Mouse (Mus musculus) liver, adult 2 months (tissue): ENCODE data around the gene Degs2. TPM values are rescaled to one million over a fixed set of nuclear protein-coding genes. Genes with fewer than 3 reads are reported as not detected.
A peak's percentile ranks its signal among the peaks of the same experiment; 100 is the strongest.

Experiments used
- DNase-seq: peaks from one replicate; pipeline ENCODE4 v3.0.0-alpha.2; 2011; ENCODE audit warnings: low read depth, low spot score; ENCODE audit errors: extremely low read depth
- H3K27ac ChIP-seq: fragments of 200-500 bp; replicated peaks from 2 replicates; pipeline ENCODE4 v1.5.1; 2012; ENCODE audit warnings: low read depth, mild to moderate bottlenecking, control low read depth, inconsistent platforms, low read length; ENCODE audit not compliant: insufficient read depth
- H3K27me3 ChIP-seq: fragments of 200-500 bp; 2 replicates; pipeline ENCODE4 v1.6.1; 2012; ENCODE audit warnings: mild to moderate bottlenecking, moderate library complexity, low read length, inconsistent platforms; ENCODE audit not compliant: control insufficient read depth, insufficient read depth
- H3K36me3 ChIP-seq: fragments of 200-500 bp; 2 replicates; pipeline ENCODE4 v1.6.1; 2012; ENCODE audit warnings: low read length, inconsistent platforms; ENCODE audit not compliant: control insufficient read depth, insufficient read depth
- H3K4me1 ChIP-seq: fragments of 200-500 bp; 2 replicates; pipeline ENCODE4 v1.6.1; 2011; ENCODE audit warnings: low read length; ENCODE audit not compliant: control insufficient read depth, insufficient read depth
- H3K4me3 ChIP-seq: fragments of 200-500 bp; 2 replicates; pipeline ENCODE4 v1.5.1; 2011; ENCODE audit warnings: low read depth, mild to moderate bottlenecking, control low read depth, low read length, moderate library complexity; ENCODE audit not compliant: insufficient read depth
- H3K79me2 ChIP-seq: fragments of 200-500 bp; 2 replicates; pipeline ENCODE4 v1.6.1; 2012; ENCODE audit warnings: inconsistent platforms, mild to moderate bottlenecking, low read length, moderate library complexity; ENCODE audit not compliant: control insufficient read depth, insufficient read depth
- H3K9ac ChIP-seq: fragments of 200-500 bp; 2 replicates; pipeline ENCODE4 v1.6.1; 2012; ENCODE audit warnings: low read depth, mild to moderate bottlenecking, control low read depth, inconsistent platforms, low read length
- CTCF ChIP-seq: fragments of 200-500 bp; IDR thresholded peaks from 2 replicates; pipeline ENCODE4 v1.5.1; 2011; ENCODE audit warnings: low read depth, low read length, control low read depth
- POLR2A ChIP-seq: fragments of 200-500 bp; IDR thresholded peaks from 2 replicates; pipeline ENCODE4 v1.6.1; 2011; ENCODE audit warnings: low read length, control low read depth; ENCODE audit not compliant: insufficient read depth; ENCODE audit errors: extremely low read depth
- WGBS: fragments of 180-500 bp; shearing (Covaris S2); methylation state at CpG from one replicate; pipeline ENCODE4 v1.1.7; 2018; 5-methylcytosine and 5-hydroxymethylcytosine counted together
- polyA plus RNA-seq: library from polyadenylated mRNA; depleted of rRNA; stranded (reverse); fragments of >200 nt; gene quantifications from 2 replicates; pipeline ENCODE4 v1.2.3, GENCODE M21; 2012
- total RNA-seq: library from RNA; depleted of rRNA; stranded (reverse); fragments of >200 nt; gene quantifications from 2 replicates; pipeline ENCODE4 v1.2.3, GENCODE M21; 2014

Degs2 gene
- total and polyA plus RNA-seq, 2 experiments, result 0.11 to 0.65 TPM

DNA sequence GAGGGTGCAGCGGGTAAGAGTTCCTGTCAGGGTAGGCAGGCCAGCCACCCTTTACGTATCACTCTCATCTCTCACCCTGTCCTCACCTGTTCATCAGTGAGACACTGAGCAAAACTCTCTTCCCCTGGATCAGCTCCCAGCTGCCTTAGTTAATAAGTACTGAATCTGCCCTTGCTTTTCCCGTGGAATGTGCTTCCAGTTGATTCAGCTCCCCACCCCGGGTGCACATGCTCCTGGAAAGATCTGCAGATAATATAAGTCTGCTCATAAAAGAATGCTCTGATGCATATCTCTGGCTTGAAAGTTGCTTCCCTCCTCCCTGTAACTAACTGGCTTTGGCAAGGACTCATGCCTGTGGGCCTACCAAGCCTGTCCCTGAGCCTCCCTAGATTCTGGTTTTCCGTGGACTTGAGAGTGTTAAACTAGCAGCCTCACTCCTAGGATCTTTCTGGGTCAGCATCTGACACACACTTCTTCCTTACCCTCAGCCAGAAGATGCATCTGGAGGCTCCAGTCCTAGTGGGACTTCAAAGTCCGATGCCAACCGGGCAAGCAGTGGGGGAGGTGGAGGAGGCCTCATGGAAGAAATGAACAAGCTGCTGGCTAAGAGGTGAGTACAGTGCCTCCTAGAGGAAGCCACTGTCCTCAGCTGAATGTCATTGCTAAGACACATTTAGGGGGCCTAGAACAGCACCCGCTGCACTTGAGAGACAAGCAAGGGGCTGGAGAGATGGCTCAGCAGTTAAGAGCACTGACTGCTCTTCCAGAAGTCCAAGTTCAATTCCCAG lies 26.3 kb downstream of the Degs2 start:
- peak; percentile 49 for TF ChIP-seq CTCF
- TF ChIP-seq POLR2A, result no peak
- no peak overlapping the region for H3K9ac ChIP-seq
- no peaks in the 10 kb centered on the region for H3K79me2 ChIP-seq
- peak; percentile 79 for DNase-seq
- no peak overlapping the region for H3K4me3 ChIP-seq
- 36% methylated on average over 8 of the region's 8 CpGs for WGBS
- peak overlapping the region; percentile 7; the same call in 1 of the 2 replicates for H3K27ac ChIP-seq
- no peaks in the 10 kb centered on the region for H3K27me3 ChIP-seq
- peaks cover 5% of the 10 kb centered on the region for H3K4me1 ChIP-seq
- H3K36me3 ChIP-seq, result no peaks in the 10 kb centered on the region

- Histone ChIP-seq H3K36me3 (no peaks in the 10 kb centered on the region), H3K27me3 (no peaks in the 10 kb centered on the region), H3K4me3 (no peak overlapping the region), H3K4me1 (peaks cover 5% of the 10 kb centered on the region), H3K79me2 (no peaks in the 10 kb centered on the region), H3K9ac (no peak overlapping the region), H3K27ac (no peak overlapping the region)
- TF ChIP-seq POLR2A (no peak), CTCF (no peak)
- WGBS, result 87% methylated on average over 2 of the region's 2 CpGs
- no peak for DNase-seq
Measured at GRCm38 (mm10) chr12:108674916-108675315, 27.2 kb downstream of the Degs2 start.

DNA sequence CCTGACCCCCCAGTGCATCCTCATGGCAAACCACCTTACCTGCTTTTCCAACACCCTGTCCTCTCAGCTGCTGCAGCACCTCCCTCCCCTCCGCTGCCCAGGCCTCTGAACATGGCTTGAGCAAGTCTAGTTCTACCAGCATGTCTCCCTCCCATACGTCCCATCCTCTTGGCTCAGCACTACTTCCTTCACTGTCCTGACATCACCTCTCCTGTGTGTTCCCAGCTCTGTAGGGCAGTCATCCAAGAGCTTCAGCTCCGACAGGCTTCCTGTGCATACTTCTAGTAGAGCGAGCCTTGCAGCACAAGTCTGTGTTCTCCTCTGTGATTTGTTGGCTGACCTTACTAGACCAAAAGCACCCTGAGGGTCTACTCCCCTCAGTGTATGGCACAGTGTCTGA lies 27.6 kb downstream of the Degs2 start:
- no peak for DNase-seq
- TF ChIP-seq CTCF (no peak), POLR2A (no peak)
- WGBS, result 57% methylated on average over 4 of the region's 4 CpGs
- H3K27ac ChIP-seq, result no peak overlapping the region
- no peaks in the 10 kb centered on the region for H3K36me3 ChIP-seq
- peaks cover 5% of the 10 kb centered on the region for H3K4me1 ChIP-seq
- H3K27me3 ChIP-seq, result no peaks in the 10 kb centered on the region
- H3K79me2 ChIP-seq, result no peaks in the 10 kb centered on the region
- no peak overlapping the region for H3K9ac ChIP-seq
- no peak overlapping the region for H3K4me3 ChIP-seq

GRCm38 (mm10) chr12:108673546-108673945 lies 28.6 kb downstream of the Degs2 start:
- no peaks in the 10 kb centered on the region for H3K36me3 ChIP-seq
- 92% methylated on average over 3 of the region's 3 CpGs for WGBS
- H3K9ac ChIP-seq, result no peak overlapping the region
- no peak for DNase-seq
- no peak for TF ChIP-seq CTCF
- TF ChIP-seq POLR2A, result no peak
- H3K27me3 ChIP-seq, result no peaks in the 10 kb centered on the region
- H3K79me2 ChIP-seq, result no peaks in the 10 kb centered on the region
- H3K4me3 ChIP-seq, result no peak overlapping the region
- peaks cover 5% of the 10 kb centered on the region for H3K4me1 ChIP-seq
- H3K27ac ChIP-seq, result no peak overlapping the region

DNA sequence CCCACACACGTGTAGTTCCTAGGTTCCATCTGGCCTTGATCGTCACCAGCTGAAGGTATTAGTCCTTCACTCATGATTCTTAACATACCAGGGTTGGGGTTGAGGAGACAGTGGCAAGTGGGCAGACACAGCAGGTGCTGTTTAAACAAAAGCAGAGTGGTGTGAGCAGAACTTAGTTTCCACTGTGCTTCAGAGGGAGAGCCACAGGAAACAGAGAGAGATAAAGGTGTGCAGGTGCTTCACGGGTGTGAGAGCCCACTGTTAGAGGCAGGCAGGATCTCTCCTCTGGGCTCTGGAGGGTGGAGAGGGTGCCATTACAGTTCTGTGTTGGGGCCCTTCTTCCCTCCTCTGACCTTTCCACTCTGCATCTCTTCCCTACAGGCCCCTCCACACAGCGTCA lies 29.2 kb downstream of the Degs2 start:
- no peak overlapping the region for H3K9ac ChIP-seq
- H3K79me2 ChIP-seq, result no peaks in the 10 kb centered on the region
- 90% methylated on average over 4 of the region's 4 CpGs for WGBS
- DNase-seq, result no peak
- TF ChIP-seq POLR2A, result no peak
- TF ChIP-seq CTCF, result no peak
- peaks cover 5% of the 10 kb centered on the region for H3K4me1 ChIP-seq
- H3K4me3 ChIP-seq, result no peak overlapping the region
- H3K27ac ChIP-seq, result no peak overlapping the region
- no peaks in the 10 kb centered on the region for H3K27me3 ChIP-seq
- no peaks in the 10 kb centered on the region for H3K36me3 ChIP-seq

- TF ChIP-seq CTCF (no peak), POLR2A (no peak)
- H3K36me3 ChIP-seq, result no peaks in the 10 kb centered on the region
- 80% methylated on average over 2 of the region's 2 CpGs for WGBS
- no peaks in the 10 kb centered on the region for H3K79me2 ChIP-seq
- no peaks in the 10 kb centered on the region for H3K27me3 ChIP-seq
- no peak overlapping the region for H3K9ac ChIP-seq
- no peak for DNase-seq
- H3K27ac ChIP-seq, result no peak overlapping the region
- peaks cover 5% of the 10 kb centered on the region for H3K4me1 ChIP-seq
- H3K4me3 ChIP-seq, result no peak overlapping the region
Measured at GRCm38 (mm10) chr12:108671541-108671940, 30.6 kb downstream of the Degs2 start.
